In the genomic region with DNA sequence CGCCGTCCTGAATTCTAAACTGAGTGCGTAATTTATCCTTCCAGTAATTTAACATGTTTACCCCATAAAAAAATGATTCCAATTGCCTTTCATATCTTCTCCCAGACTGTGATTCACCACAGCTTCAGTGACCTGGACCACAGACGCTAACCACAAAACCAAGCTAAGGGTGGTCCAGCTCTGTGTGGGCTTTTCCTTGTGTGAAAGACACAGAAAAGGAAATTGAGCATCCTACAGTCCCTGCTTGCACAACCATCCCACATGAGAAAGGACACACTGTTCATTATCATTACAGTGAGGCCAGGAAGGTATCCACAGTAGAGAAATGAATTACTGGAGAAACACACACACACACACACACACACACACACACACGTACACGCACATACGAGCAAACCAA, we compare ENCODE assay signal across 27 mouse cellular contexts.
DNase-seq lines count a peak whose midpoint lies in the region; ATAC-seq and TF ChIP-seq lines count a peak whose summit lies in the region.
"Had no signal": no experiment of that assay in that cellular context is flagged by ENCODE, and none has a peak within 500 bp of the region (broad histone marks: within the 10 kb centered on the region; RNA-seq: fewer than 3 reads in every experiment).

No protein-coding gene starts in this region.

- no peaks in the 10 kb centered on the region for H3K4me1 ChIP-seq in hindbrain, postnatal 0 days (ENCODE audit: insufficient read depth, low read length)
- peaks cover 21% of the 10 kb centered on the region for H3K4me1 ChIP-seq in hindbrain, embryonic 10.5 days (replicated peaks)
- H3K4me1 ChIP-seq: midbrain, embryonic 15.5 days had no signal

- H3K9me3 ChIP-seq in hindbrain, postnatal 0 days (ENCODE audit: low read length) = no peaks in the 10 kb centered on the region
- H3K9me3 ChIP-seq in hindbrain, embryonic 10.5 days = no peaks in the 10 kb centered on the region
- H3K9me3 ChIP-seq: embryonic facial prominence, embryonic 12.5 days; forebrain, embryonic 13.5 days; heart, embryonic 12.5 days; hindbrain, embryonic 12.5 days; midbrain, embryonic 10.5 days; midbrain, embryonic 15.5 days; neural tube, embryonic 12.5 days had no signal

- no peak overlapping the region for H3K4me3 ChIP-seq in hindbrain, postnatal 0 days (ENCODE audit: low read length)
- H3K4me3 ChIP-seq in hindbrain, embryonic 10.5 days = no peak overlapping the region
- H3K4me3 ChIP-seq: embryonic facial prominence, embryonic 12.5 days; erythroblast, embryonic 14.5 days; forebrain, embryonic 13.5 days; heart, embryonic 12.5 days; hindbrain, embryonic 12.5 days; midbrain, embryonic 10.5 days; midbrain, embryonic 15.5 days; neural tube, embryonic 12.5 days had no signal

- H3K27me3 ChIP-seq in hindbrain, postnatal 0 days (ENCODE audit: insufficient read depth, low read length) = no peaks in the 10 kb centered on the region
- H3K27me3 ChIP-seq in hindbrain, embryonic 10.5 days (ENCODE audit: insufficient read depth, poor library complexity, severe bottlenecking) = no peaks in the 10 kb centered on the region
- H3K27me3 ChIP-seq: embryonic facial prominence, embryonic 12.5 days; forebrain, embryonic 13.5 days; heart, embryonic 12.5 days; hindbrain, embryonic 12.5 days; midbrain, embryonic 15.5 days; neural tube, embryonic 12.5 days had no signal

- WGBS in hindbrain, postnatal 0 days = 86% methylated on average over 7 of the region's 7 CpGs
- WGBS in hindbrain, embryonic 10.5 days = 92% methylated on average over 7 of the region's 7 CpGs

- no peak overlapping the region for H3K9ac ChIP-seq in hindbrain, postnatal 0 days (replicated peaks; ENCODE audit: low read length)
- H3K9ac ChIP-seq: embryonic facial prominence, embryonic 12.5 days; forebrain, embryonic 13.5 days; hindbrain, embryonic 12.5 days; liver, embryonic 14.5 days; midbrain, embryonic 15.5 days; neural tube, embryonic 12.5 days had no signal

- no peak for TF ChIP-seq CTCF in hindbrain, postnatal 0 days (IDR thresholded peaks at IDR 0.05; ENCODE audit: low read depth)

- DNase-seq in hindbrain, postnatal 0 days (ENCODE audit: low spot score) = no peak
- no peak for DNase-seq in hindbrain, embryonic 10.5 days (ENCODE audit: low spot score)
- DNase-seq in cerebellum, adult 9-11 months = no peak
- DNase-seq in lung, postnatal 14 days = no peak
- DNase-seq: adrenal gland, postnatal 14 days; cerebellum, adult 18-20 months; cerebellum, postnatal 25 days; gastrocnemius, postnatal 10 days; heart, postnatal 14 days; kidney, adult 9 months; kidney, postnatal 14 days; liver; lung, adult 2 months; lung, postnatal 10 days; right cerebral cortex, postnatal 4 days had no signal

- no peaks in the 10 kb centered on the region for H3K36me3 ChIP-seq in hindbrain, postnatal 0 days (ENCODE audit: insufficient read depth, low read length)
- no peaks in the 10 kb centered on the region for H3K36me3 ChIP-seq in hindbrain, embryonic 10.5 days
- H3K36me3 ChIP-seq: embryonic facial prominence, embryonic 12.5 days; hindbrain, embryonic 12.5 days; midbrain, embryonic 10.5 days; midbrain, embryonic 15.5 days; neural tube, embryonic 12.5 days had no signal

- no peak for ATAC-seq in hindbrain, postnatal 0 days
- peak; percentile 33 for ATAC-seq in common myeloid progenitor, adult 5-6 weeks (replicated peaks; ENCODE audit: low read depth, poor library complexity, severe bottlenecking)
- ATAC-seq in megakaryocyte progenitor cell, adult 5-6 weeks (replicated peaks; ENCODE audit: poor library complexity) = peak; percentile 48; the same call in 1 of the 2 replicates
- ATAC-seq: intestine, embryonic 16.5 days had no signal

- H3K4me2 ChIP-seq in hindbrain, postnatal 0 days (ENCODE audit: low read depth, low read length) = no peak overlapping the region
- H3K4me2 ChIP-seq: embryonic facial prominence, embryonic 12.5 days; forebrain, embryonic 13.5 days; hindbrain, embryonic 12.5 days; midbrain, embryonic 15.5 days; neural tube, embryonic 12.5 days had no signal

- 0 out of 2 replicates have a peak overlapping the region, but pooled peaks have one; percentile 54 for H3K27ac ChIP-seq in hindbrain, postnatal 0 days
- H3K27ac ChIP-seq in hindbrain, embryonic 10.5 days = no peak overlapping the region
- H3K27ac ChIP-seq: embryonic facial prominence, embryonic 12.5 days; forebrain, embryonic 13.5 days; hindbrain, embryonic 12.5 days; liver, embryonic 14.5 days; midbrain, embryonic 10.5 days; midbrain, embryonic 15.5 days; neural tube, embryonic 12.5 days had no signal
